Mouse (Mus musculus): Measurements from ENCODE around the gene Rab3a. TPM values are rescaled to one million over a fixed set of nuclear protein-coding genes. Genes with fewer than 3 reads are reported as not detected.
A peak's percentile ranks its signal among the peaks of the same experiment; 100 is the strongest.

Rab3a gene
- polyA plus RNA-seq, 2 experiments from 2014 or later: 3.8 to 5.4 TPM

DNA sequence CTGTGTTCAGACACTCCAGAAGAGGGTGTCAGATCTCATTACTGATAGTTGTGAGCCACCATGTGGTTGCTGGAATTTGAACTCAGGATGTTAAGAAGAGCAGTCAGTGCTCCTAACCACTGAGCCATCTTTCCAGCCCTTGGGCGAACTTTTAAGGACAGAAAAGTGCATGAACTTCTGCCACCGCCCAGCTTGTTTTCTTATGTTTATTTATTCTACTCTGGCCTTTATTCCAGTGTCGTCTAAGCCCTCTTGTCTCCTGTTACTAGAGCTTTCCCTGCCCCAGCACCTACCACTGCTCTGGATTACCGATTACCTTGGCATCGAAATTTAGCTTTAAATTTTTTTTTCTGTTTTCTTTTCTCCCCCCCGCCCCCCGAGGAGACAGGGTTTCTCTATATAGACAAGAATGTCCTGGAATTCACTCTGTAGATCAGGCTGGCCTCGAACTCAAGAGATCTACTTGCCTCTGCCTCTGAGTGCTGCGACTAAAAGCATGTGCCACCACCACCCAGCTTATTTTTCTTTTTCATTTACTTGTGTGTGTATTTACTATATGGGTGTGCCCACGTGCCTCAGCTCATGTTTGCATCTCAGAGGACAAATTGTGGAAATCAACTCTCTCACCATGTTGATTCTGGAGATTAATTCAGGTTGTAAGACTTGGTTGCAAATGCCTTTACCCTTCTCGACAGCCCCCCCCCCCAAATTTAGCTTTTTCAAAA is 48.5 kb downstream of the Rab3a start:
- no peak for ATAC-seq

GRCm38 (mm10) chr8:70803761-70804480 is 49.4 kb downstream of the Rab3a start:
- no peak for ATAC-seq

GRCm38 (mm10) chr8:70804481-70805206 is 50.2 kb downstream of the Rab3a start, which contains the start of gene Mast3:
Gene Mast3, minus strand, starts transcription at chr8:70805054.
- ATAC-seq: peak; percentile 36

- peak; percentile 51 for ATAC-seq
Measured at GRCm38 (mm10) chr8:70806541-70806940, 52.1 kb downstream of the Rab3a start.

DNA sequence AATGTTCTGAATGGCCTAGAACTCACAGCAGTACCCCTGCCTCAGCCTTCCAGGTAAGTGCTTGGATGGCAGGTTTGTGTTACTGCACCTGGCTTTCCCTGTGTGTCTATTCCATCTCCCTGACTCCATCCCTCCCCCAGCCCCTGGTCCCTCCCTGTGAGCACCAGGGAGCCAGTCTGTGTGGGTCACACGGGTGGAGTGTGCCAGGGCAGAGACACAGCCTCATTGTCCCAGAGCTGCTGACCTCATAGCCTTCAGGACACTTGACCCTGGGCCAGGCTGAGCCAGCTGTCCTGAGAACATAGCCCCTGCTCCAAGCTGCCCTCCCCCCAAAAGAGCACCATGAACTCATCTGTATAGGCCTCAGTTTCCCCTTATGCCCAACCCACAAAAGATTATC is 52.8 kb downstream of the Rab3a start:
- ATAC-seq: no peak

DNA sequence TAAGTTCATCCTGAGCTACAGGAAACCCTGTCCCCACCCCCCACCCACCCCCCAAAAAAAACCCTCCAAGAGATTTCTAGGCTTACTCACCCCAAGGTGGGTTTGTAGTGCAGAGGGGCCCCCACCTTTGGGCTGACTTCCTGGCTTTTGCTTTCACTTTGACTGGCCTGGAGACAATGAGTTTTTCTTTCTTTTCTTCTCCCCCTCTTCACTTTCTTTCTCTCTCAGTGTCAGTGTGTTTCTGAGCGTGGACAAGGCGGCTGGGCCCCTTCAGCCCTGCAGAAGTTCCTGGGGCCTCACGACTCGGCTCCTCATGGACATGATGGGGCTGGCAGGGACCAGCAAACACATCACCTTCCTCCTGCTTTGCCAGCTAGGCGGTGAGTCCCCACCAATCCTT is 53.8 kb downstream of the Rab3a start, which contains the start of gene Il12rb1:
Gene Il12rb1, plus strand, starts transcription at position 211 of the 400 bp plus-strand sequence.
- peak; percentile 65 for ATAC-seq

Other genes with a start within 250 kb of the Rab3a start
- 10 to 100 TPM; 89.0 to 95.4 TPM for gene Rex1bd, start 247.9 kb upstream of the Rab3a start, polyA plus RNA-seq (2017; shearing (Covaris generic))
- 1,000 to 10,000 TPM; 3,631 to 4,013 TPM for gene Uba52, start 243.9 kb upstream of the Rab3a start, polyA plus RNA-seq (2017; shearing (Covaris generic))
- 100 to 1,000 TPM; 131 to 163 TPM for gene Fkbp8, start 227.0 kb upstream of the Rab3a start, polyA plus RNA-seq (2017; shearing (Covaris generic))
- gene Kxd1, start 226.7 kb upstream of the Rab3a start, polyA plus RNA-seq (2017; shearing (Covaris generic)): 100 to 1,000 TPM; 176 to 180 TPM
- 10 to 100 TPM; 27.8 to 35.2 TPM for gene Ell, start 215.2 kb upstream of the Rab3a start, polyA plus RNA-seq (2017; shearing (Covaris generic))
- 10 to 100 TPM; 19.3 to 44.6 TPM for gene Isyna1, start 160.3 kb upstream of the Rab3a start, polyA plus RNA-seq (2017; shearing (Covaris generic))
- 10 to 100 TPM; 15.8 to 17.7 TPM for gene Ssbp4, start 145.8 kb upstream of the Rab3a start, polyA plus RNA-seq (2017; shearing (Covaris generic))
- gene Lrrc25, start 138.5 kb upstream of the Rab3a start, polyA plus RNA-seq (2017; shearing (Covaris generic)): 1 to 10 TPM in 1 of 2 experiments, under 1 TPM in 1; 0.54 to 1.0 TPM
- gene Gdf15, start 122.2 kb upstream of the Rab3a start, polyA plus RNA-seq (2017; shearing (Covaris generic)): not detected
- gene Pgpep1, start 94.3 kb upstream of the Rab3a start, polyA plus RNA-seq (2017; shearing (Covaris generic)): 1 to 10 TPM; 7.1 to 7.4 TPM
- gene Lsm4, start 81.4 kb upstream of the Rab3a start, polyA plus RNA-seq (2017; shearing (Covaris generic)): 100 to 1,000 TPM; 115 to 120 TPM
- 10 to 100 TPM; 12.5 to 20.0 TPM for gene Jund, start 55.7 kb upstream of the Rab3a start, polyA plus RNA-seq (2017; shearing (Covaris generic))
- not detected for gene Iqcn, start 51.2 kb upstream of the Rab3a start, polyA plus RNA-seq (2017; shearing (Covaris generic))
- not detected for gene Gm3336, start 36.1 kb upstream of the Rab3a start, polyA plus RNA-seq (2017; shearing (Covaris generic))
- gene Pde4c, start 31.0 kb upstream of the Rab3a start, polyA plus RNA-seq (2017; shearing (Covaris generic)): under 1 TPM; 0.47 to 0.95 TPM
- 10 to 100 TPM; 35.6 to 41.7 TPM for gene Mpv17l2, start 6.3 kb downstream of the Rab3a start, polyA plus RNA-seq (2017; shearing (Covaris generic))
- 1 to 10 TPM; 3.9 to 5.1 TPM for gene Pik3r2, start 22.0 kb downstream of the Rab3a start, polyA plus RNA-seq (2017; shearing (Covaris generic))
- gene Mast3, start 50.4 kb downstream of the Rab3a start, polyA plus RNA-seq (2017; shearing (Covaris generic)): 10 to 100 TPM; 19.0 to 19.4 TPM
- gene Il12rb1, start 53.8 kb downstream of the Rab3a start, polyA plus RNA-seq (2017; shearing (Covaris generic)): 10 to 100 TPM; 16.5 to 29.5 TPM
- gene Arrdc2, start 85.0 kb downstream of the Rab3a start, polyA plus RNA-seq (2017; shearing (Covaris generic)): 1 to 10 TPM; 3.0 to 6.7 TPM
- gene Kcnn1, start 108.6 kb downstream of the Rab3a start, polyA plus RNA-seq (2017; shearing (Covaris generic)): not detected
- gene Ccdc124, start 119.3 kb downstream of the Rab3a start, polyA plus RNA-seq (2017; shearing (Covaris generic)): 100 to 1,000 TPM in 1 of 2 experiments, 10 to 100 TPM in 1; 75.7 to 106 TPM
- not detected for gene Slc5a5, start 138.1 kb downstream of the Rab3a start, polyA plus RNA-seq (2017; shearing (Covaris generic))
- over 10,000 TPM; 10,302 to 10,714 TPM for gene Rpl18a, start 142.7 kb downstream of the Rab3a start, polyA plus RNA-seq (2017; shearing (Covaris generic))
- 10 to 100 TPM; 13.5 to 17.4 TPM for gene Map1s, start 151.3 kb downstream of the Rab3a start, polyA plus RNA-seq (2017; shearing (Covaris generic))

Data from activated CD4-positive, CD25-positive, alpha-beta regulatory T cell, adult 4 months (primary cell).